Mouse (Mus musculus): ENCODE data around the gene Ang2. TPM values are rescaled to one million over a fixed set of nuclear protein-coding genes. Genes with fewer than 3 reads are reported as not detected.
"Not testable (repeated sequence)": the region's sequence is repeated elsewhere in the genome, so short reads cannot be mapped to it uniquely, and the experiment has no call there.

Gene Ang2
- total RNA-seq (2014; rRNA removed) (not detected in 2 replicates), polyA plus RNA-seq (2015; fragmentation: Nextera tagmentation; extraction: Ambion mirVana) (not detected in 2 replicates)

- DNase-seq (ENCODE audit: low spot score), result no peak
- H3K4me3 ChIP-seq (ENCODE audit: low read depth, low read length), result no peak within 1 kb of the TSS
- no peaks in the 10 kb centered on the region for H3K36me3 ChIP-seq (ENCODE audit: insufficient read depth, low read length)
- no peak within 1 kb of the TSS for H3K9ac ChIP-seq (replicated peaks; ENCODE audit: low read length, poor library complexity, severe bottlenecking)
- WGBS, result 78% methylated on average over 5 of the region's 5 CpGs
- H3K4me1 ChIP-seq (ENCODE audit: insufficient read depth, low read length), result no peaks in the 10 kb centered on the region
- TF ChIP-seq CTCF (IDR thresholded peaks at IDR 0.05), result no peak
- H3K9me3 ChIP-seq (ENCODE audit: low read length), result no peaks in the 10 kb centered on the region
- no peak for ATAC-seq (ENCODE audit: low FRiP score)
- no peak within 1 kb of the TSS for H3K27ac ChIP-seq (ENCODE audit: low read depth, low read length)
- H3K27me3 ChIP-seq (ENCODE audit: insufficient read depth, low read length), result no peaks in the 10 kb centered on the region
- H3K4me2 ChIP-seq (ENCODE audit: low read depth, low read length, poor library complexity, severe bottlenecking), result no peak within 1 kb of the TSS
Measured at GRCm38 (mm10) chr14:51199098-51200023, at the start of gene Ang2. Gene Ang2 (minus strand): TSS chr14:51199148.

GRCm38 (mm10) chr14:51247736-51248135 is 48.8 kb upstream of the Ang2 start:
- H3K9ac ChIP-seq (replicated peaks; ENCODE audit: low read length, poor library complexity, severe bottlenecking), result no peak overlapping the region
- H3K4me3 ChIP-seq (ENCODE audit: low read depth, low read length), result no peak overlapping the region
- DNase-seq (ENCODE audit: low spot score) (no peak), ATAC-seq (ENCODE audit: low FRiP score) (no peak)
- 74% methylated on average over 1 of the region's 1 CpGs for WGBS
- no peaks in the 10 kb centered on the region for H3K9me3 ChIP-seq (ENCODE audit: low read length)
- H3K4me2 ChIP-seq (ENCODE audit: low read depth, low read length, poor library complexity, severe bottlenecking), result no peak overlapping the region
- no peaks in the 10 kb centered on the region for H3K27me3 ChIP-seq (ENCODE audit: insufficient read depth, low read length)
- no peak for TF ChIP-seq CTCF (IDR thresholded peaks at IDR 0.05)
- H3K36me3 ChIP-seq (ENCODE audit: insufficient read depth, low read length), result no peaks in the 10 kb centered on the region
- no peak overlapping the region for H3K27ac ChIP-seq (ENCODE audit: low read depth, low read length)
- no peaks in the 10 kb centered on the region for H3K4me1 ChIP-seq (ENCODE audit: insufficient read depth, low read length)

GRCm38 (mm10) chr14:51240899-51241298 is 42.0 kb upstream of the Ang2 start:
- Histone ChIP-seq H3K27ac (ENCODE audit: low read depth, low read length) (no peak overlapping the region), H3K36me3 (ENCODE audit: insufficient read depth, low read length) (no peaks in the 10 kb centered on the region), H3K9me3 (ENCODE audit: low read length) (no peaks in the 10 kb centered on the region), H3K4me3 (ENCODE audit: low read depth, low read length) (no peak overlapping the region), H3K9ac (replicated peaks; ENCODE audit: low read length, poor library complexity, severe bottlenecking) (no peak overlapping the region), H3K27me3 (ENCODE audit: insufficient read depth, low read length) (no peaks in the 10 kb centered on the region), H3K4me1 (ENCODE audit: insufficient read depth, low read length) (no peaks in the 10 kb centered on the region), H3K4me2 (ENCODE audit: low read depth, low read length, poor library complexity, severe bottlenecking) (no peak overlapping the region)
- ATAC-seq (ENCODE audit: low FRiP score), result no peak
- peak; percentile 55 for DNase-seq (ENCODE audit: low spot score)
- peak; percentile 67 for TF ChIP-seq CTCF (IDR thresholded peaks at IDR 0.05)

- not testable (repeated sequence) for H3K36me3 ChIP-seq (ENCODE audit: insufficient read depth, low read length); H3K27me3 ChIP-seq (ENCODE audit: insufficient read depth, low read length); ATAC-seq (ENCODE audit: low FRiP score); DNase-seq (ENCODE audit: low spot score); H3K9me3 ChIP-seq (ENCODE audit: low read length); H3K4me3 ChIP-seq (ENCODE audit: low read depth, low read length); H3K4me1 ChIP-seq (ENCODE audit: insufficient read depth, low read length); H3K4me2 ChIP-seq (ENCODE audit: low read depth, low read length, poor library complexity, severe bottlenecking); H3K9ac ChIP-seq (replicated peaks; ENCODE audit: low read length, poor library complexity, severe bottlenecking); H3K27ac ChIP-seq (ENCODE audit: low read depth, low read length)
- WGBS, result 76% methylated on average over 1 of the region's 1 CpGs
Measured at GRCm38 (mm10) chr14:51237488-51237887, 38.5 kb upstream of the Ang2 start.

GRCm38 (mm10) chr14:51229657-51230056 is 30.7 kb upstream of the Ang2 start:
- WGBS, result 55% methylated on average over 4 of the region's 4 CpGs

GRCm38 (mm10) chr14:51220075-51220474 is 21.1 kb upstream of the Ang2 start:
- not testable (repeated sequence) for H3K9ac ChIP-seq (replicated peaks; ENCODE audit: low read length, poor library complexity, severe bottlenecking); H3K36me3 ChIP-seq (ENCODE audit: insufficient read depth, low read length); H3K27me3 ChIP-seq (ENCODE audit: insufficient read depth, low read length); H3K4me3 ChIP-seq (ENCODE audit: low read depth, low read length); H3K27ac ChIP-seq (ENCODE audit: low read depth, low read length); H3K4me2 ChIP-seq (ENCODE audit: low read depth, low read length, poor library complexity, severe bottlenecking); DNase-seq (ENCODE audit: low spot score); H3K4me1 ChIP-seq (ENCODE audit: insufficient read depth, low read length); ATAC-seq (ENCODE audit: low FRiP score); H3K9me3 ChIP-seq (ENCODE audit: low read length)
- 94% methylated on average over 3 of the region's 3 CpGs for WGBS

More at GRCm38 (mm10) chr14:51229657-51230056, 30.7 kb upstream of the Ang2 start:
- not testable (repeated sequence) for H3K27ac ChIP-seq (ENCODE audit: low read depth, low read length); H3K27me3 ChIP-seq (ENCODE audit: insufficient read depth, low read length); H3K4me2 ChIP-seq (ENCODE audit: low read depth, low read length, poor library complexity, severe bottlenecking); H3K4me3 ChIP-seq (ENCODE audit: low read depth, low read length); H3K36me3 ChIP-seq (ENCODE audit: insufficient read depth, low read length); H3K9me3 ChIP-seq (ENCODE audit: low read length); ATAC-seq (ENCODE audit: low FRiP score); H3K4me1 ChIP-seq (ENCODE audit: insufficient read depth, low read length); H3K9ac ChIP-seq (replicated peaks; ENCODE audit: low read length, poor library complexity, severe bottlenecking); DNase-seq (ENCODE audit: low spot score)
